Mouse (Mus musculus): ENCODE data around the gene Mex3d. TPM values are rescaled to one million over a fixed set of nuclear protein-coding genes. Genes with fewer than 3 reads are reported as not detected.

Mex3d gene
- polyA plus RNA-seq, 1 experiment from 2014 or later, result 7.7 TPM

- peak overlapping the region; percentile 88 for H3K27ac ChIP-seq (ENCODE audit: low read length)
- H3K4me1 ChIP-seq (ENCODE audit: control insufficient read depth, insufficient read depth, low read length), result peaks cover 17% of the 10 kb centered on the region
- peak; percentile 64 for ATAC-seq (ENCODE audit: insufficient number of reproducible peaks, insufficient read depth, low FRiP score, low read depth)
- WGBS, result 2% methylated on average over 34 of the region's 34 CpGs
- peak overlapping the region; percentile 96 for H3K9ac ChIP-seq (replicated peaks; ENCODE audit: low read depth, low read length)
- peak overlapping the region; percentile 87 for H3K4me3 ChIP-seq (ENCODE audit: low read depth, low read length)
- H3K4me2 ChIP-seq (replicated peaks; ENCODE audit: low read depth, low read length), result peak overlapping the region; percentile 88
- no peaks in the 10 kb centered on the region for H3K27me3 ChIP-seq (ENCODE audit: control insufficient read depth, insufficient read depth, low read length)
- peaks cover 40% of the 10 kb centered on the region for H3K36me3 ChIP-seq (ENCODE audit: control insufficient read depth, insufficient read depth, low read length)
- H3K9me3 ChIP-seq (ENCODE audit: control insufficient read depth, low read depth, low read length), result no peaks in the 10 kb centered on the region
Measured at GRCm38 (mm10) chr10:80385811-80386734, 1.4 kb downstream of the Mex3d start.

- Histone ChIP-seq H3K27ac (ENCODE audit: low read length) (peak overlapping the region; percentile 88), H3K9me3 (ENCODE audit: control insufficient read depth, low read depth, low read length) (no peaks in the 10 kb centered on the region), H3K36me3 (ENCODE audit: control insufficient read depth, insufficient read depth, low read length) (peaks cover 41% of the 10 kb centered on the region), H3K4me3 (ENCODE audit: low read depth, low read length) (peak overlapping the region; percentile 87), H3K27me3 (ENCODE audit: control insufficient read depth, insufficient read depth, low read length) (no peaks in the 10 kb centered on the region), H3K9ac (replicated peaks; ENCODE audit: low read depth, low read length) (peak overlapping the region; percentile 96), H3K4me1 (ENCODE audit: control insufficient read depth, insufficient read depth, low read length) (peaks cover 17% of the 10 kb centered on the region), H3K4me2 (replicated peaks; ENCODE audit: low read depth, low read length) (peak overlapping the region; percentile 88)
- 18% methylated on average over 7 of the region's 7 CpGs for WGBS
- ATAC-seq (ENCODE audit: insufficient number of reproducible peaks, insufficient read depth, low FRiP score, low read depth), result no peak
Measured at GRCm38 (mm10) chr10:80385310-80385709, 2.1 kb downstream of the Mex3d start.

DNA sequence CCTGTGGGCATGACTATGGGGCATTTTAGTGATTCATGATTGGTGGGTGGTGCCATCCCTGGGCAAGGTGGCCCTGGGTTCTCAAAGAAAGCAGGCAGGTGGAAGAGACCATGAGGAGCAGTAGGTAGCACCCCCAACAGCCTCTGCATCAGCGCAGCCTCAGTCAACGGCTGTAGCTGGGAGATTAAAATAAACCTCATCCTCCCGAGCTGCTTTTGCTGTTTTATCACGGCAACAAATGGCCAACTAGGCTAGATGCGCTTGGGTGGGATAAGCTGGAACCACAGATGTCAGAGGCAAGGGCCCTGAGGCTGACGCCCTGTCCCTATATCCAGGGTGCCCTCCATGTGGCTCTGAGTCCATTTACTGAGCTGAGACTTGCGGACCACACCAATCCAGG is 2.8 kb downstream of the Mex3d start:
- H3K9me3 ChIP-seq (ENCODE audit: control insufficient read depth, low read depth, low read length), result no peaks in the 10 kb centered on the region
- H3K4me2 ChIP-seq (replicated peaks; ENCODE audit: low read depth, low read length), result peak overlapping the region; percentile 88
- peaks cover 41% of the 10 kb centered on the region for H3K36me3 ChIP-seq (ENCODE audit: control insufficient read depth, insufficient read depth, low read length)
- H3K27ac ChIP-seq (ENCODE audit: low read length), result no peak overlapping the region
- ATAC-seq (ENCODE audit: insufficient number of reproducible peaks, insufficient read depth, low FRiP score, low read depth), result no peak
- 74% methylated on average over 7 of the region's 7 CpGs for WGBS
- peaks cover 17% of the 10 kb centered on the region for H3K4me1 ChIP-seq (ENCODE audit: control insufficient read depth, insufficient read depth, low read length)
- peak overlapping the region; percentile 87; the same call in 1 of the 2 replicates for H3K4me3 ChIP-seq (ENCODE audit: low read depth, low read length)
- H3K9ac ChIP-seq (replicated peaks; ENCODE audit: low read depth, low read length), result no peak overlapping the region
- no peaks in the 10 kb centered on the region for H3K27me3 ChIP-seq (ENCODE audit: control insufficient read depth, insufficient read depth, low read length)

DNA sequence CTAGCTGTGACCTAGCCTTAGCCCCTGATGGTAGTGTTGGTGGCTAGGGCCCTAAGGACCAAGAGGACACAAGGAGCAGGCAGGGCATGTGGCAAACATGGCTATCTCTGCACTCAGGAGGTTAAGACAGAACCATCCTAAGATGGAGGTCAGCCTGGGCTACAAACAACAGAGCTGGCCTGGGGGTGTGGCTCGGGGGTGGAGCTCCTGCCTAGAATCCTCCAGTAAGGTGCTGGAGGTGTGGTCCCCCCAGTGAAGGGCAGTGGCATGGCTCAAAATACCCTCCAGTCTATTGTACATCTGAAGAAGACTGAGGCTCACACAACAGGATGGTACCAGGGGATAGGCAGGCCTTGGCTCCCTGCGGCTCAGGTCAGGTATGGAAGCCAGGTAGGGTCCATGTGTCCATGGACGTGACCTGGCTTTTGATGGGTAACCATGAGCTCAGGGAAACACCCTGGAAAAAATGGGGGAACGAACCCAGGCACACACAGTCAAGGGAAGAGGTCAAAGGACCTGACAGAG is 3.3 kb downstream of the Mex3d start:
- no peak overlapping the region for H3K27ac ChIP-seq (ENCODE audit: low read length)
- WGBS, result 86% methylated on average over 4 of the region's 4 CpGs
- ATAC-seq (ENCODE audit: insufficient number of reproducible peaks, insufficient read depth, low FRiP score, low read depth), result no peak
- H3K9ac ChIP-seq (replicated peaks; ENCODE audit: low read depth, low read length), result no peak overlapping the region
- peaks cover 17% of the 10 kb centered on the region for H3K4me1 ChIP-seq (ENCODE audit: control insufficient read depth, insufficient read depth, low read length)
- H3K27me3 ChIP-seq (ENCODE audit: control insufficient read depth, insufficient read depth, low read length), result no peaks in the 10 kb centered on the region
- peak overlapping the region; percentile 88 for H3K4me2 ChIP-seq (replicated peaks; ENCODE audit: low read depth, low read length)
- peaks cover 42% of the 10 kb centered on the region for H3K36me3 ChIP-seq (ENCODE audit: control insufficient read depth, insufficient read depth, low read length)
- no peak overlapping the region for H3K4me3 ChIP-seq (ENCODE audit: low read depth, low read length)
- no peaks in the 10 kb centered on the region for H3K9me3 ChIP-seq (ENCODE audit: control insufficient read depth, low read depth, low read length)

DNA sequence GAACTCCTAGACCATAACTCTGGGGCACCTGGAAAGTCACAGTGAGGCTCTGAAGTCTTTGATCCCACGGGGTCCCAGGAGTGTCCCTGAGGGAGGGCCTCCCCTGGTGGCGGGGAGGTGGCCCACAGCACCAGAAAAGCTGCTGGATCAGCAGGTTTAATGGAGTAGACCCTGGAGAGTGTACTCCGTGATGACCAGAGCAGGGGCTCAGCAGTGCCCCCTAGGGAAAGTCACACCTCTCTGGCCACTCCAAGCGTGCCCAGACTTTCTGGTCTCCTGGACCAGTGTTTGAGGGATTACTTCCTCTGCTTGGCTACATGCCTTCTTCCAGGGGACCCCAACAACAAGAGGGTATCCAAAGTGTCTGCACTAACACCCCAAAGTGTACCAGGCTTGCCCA is 4.0 kb downstream of the Mex3d start:
- no peak for ATAC-seq (ENCODE audit: insufficient number of reproducible peaks, insufficient read depth, low FRiP score, low read depth)
- H3K4me2 ChIP-seq (replicated peaks; ENCODE audit: low read depth, low read length), result no peak overlapping the region
- peaks cover 42% of the 10 kb centered on the region for H3K36me3 ChIP-seq (ENCODE audit: control insufficient read depth, insufficient read depth, low read length)
- no peaks in the 10 kb centered on the region for H3K9me3 ChIP-seq (ENCODE audit: control insufficient read depth, low read depth, low read length)
- WGBS, result 47% methylated on average over 4 of the region's 4 CpGs
- H3K27ac ChIP-seq (ENCODE audit: low read length), result no peak overlapping the region
- H3K27me3 ChIP-seq (ENCODE audit: control insufficient read depth, insufficient read depth, low read length), result no peaks in the 10 kb centered on the region
- H3K9ac ChIP-seq (replicated peaks; ENCODE audit: low read depth, low read length), result no peak overlapping the region
- no peak overlapping the region for H3K4me3 ChIP-seq (ENCODE audit: low read depth, low read length)
- peaks cover 17% of the 10 kb centered on the region for H3K4me1 ChIP-seq (ENCODE audit: control insufficient read depth, insufficient read depth, low read length)

DNA sequence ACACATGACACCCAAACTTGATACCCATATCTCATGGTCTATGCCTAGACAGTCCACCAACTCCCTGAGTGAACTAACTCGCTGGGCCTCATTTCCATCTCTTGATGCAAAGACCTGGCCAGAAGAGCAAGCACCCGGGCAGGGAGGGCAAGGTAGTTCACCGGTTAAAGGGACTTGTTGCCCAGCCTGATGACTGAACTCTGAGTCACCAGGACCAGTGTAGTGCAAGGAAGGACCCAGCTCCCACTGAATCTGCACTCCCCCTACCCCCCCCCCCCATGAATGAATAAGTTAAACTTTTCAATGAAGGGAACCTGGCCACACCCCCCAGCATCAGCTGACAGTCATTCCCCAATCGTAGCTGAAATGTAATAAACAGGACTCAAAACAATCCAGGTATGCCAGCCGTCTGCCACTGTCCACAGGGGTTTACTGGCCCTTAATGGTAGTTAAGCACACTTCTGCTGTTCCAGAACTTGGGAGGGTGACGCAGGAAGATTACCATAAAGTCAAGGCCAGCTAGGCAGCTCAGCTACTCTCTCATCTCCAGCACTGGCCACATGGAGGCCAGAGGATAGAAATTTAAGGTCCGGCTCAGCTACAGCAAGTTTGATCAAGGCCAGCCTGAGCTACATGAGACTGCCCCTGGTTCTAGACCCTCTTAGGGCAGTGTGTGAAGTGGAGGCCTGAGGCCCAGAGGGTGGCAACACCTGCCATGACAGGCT is 4.7 kb downstream of the Mex3d start:
- no peak overlapping the region for H3K9ac ChIP-seq (replicated peaks; ENCODE audit: low read depth, low read length)
- no peak overlapping the region for H3K27ac ChIP-seq (ENCODE audit: low read length)
- H3K4me2 ChIP-seq (replicated peaks; ENCODE audit: low read depth, low read length), result no peak overlapping the region
- peaks cover 14% of the 10 kb centered on the region for H3K4me1 ChIP-seq (ENCODE audit: control insufficient read depth, insufficient read depth, low read length)
- peaks cover 42% of the 10 kb centered on the region for H3K36me3 ChIP-seq (ENCODE audit: control insufficient read depth, insufficient read depth, low read length)
- H3K27me3 ChIP-seq (ENCODE audit: control insufficient read depth, insufficient read depth, low read length), result no peaks in the 10 kb centered on the region
- H3K9me3 ChIP-seq (ENCODE audit: control insufficient read depth, low read depth, low read length), result no peaks in the 10 kb centered on the region
- H3K4me3 ChIP-seq (ENCODE audit: low read depth, low read length), result no peak overlapping the region
- WGBS, result 86% methylated on average over 7 of the region's 7 CpGs
- ATAC-seq (ENCODE audit: insufficient number of reproducible peaks, insufficient read depth, low FRiP score, low read depth), result no peak

DNA sequence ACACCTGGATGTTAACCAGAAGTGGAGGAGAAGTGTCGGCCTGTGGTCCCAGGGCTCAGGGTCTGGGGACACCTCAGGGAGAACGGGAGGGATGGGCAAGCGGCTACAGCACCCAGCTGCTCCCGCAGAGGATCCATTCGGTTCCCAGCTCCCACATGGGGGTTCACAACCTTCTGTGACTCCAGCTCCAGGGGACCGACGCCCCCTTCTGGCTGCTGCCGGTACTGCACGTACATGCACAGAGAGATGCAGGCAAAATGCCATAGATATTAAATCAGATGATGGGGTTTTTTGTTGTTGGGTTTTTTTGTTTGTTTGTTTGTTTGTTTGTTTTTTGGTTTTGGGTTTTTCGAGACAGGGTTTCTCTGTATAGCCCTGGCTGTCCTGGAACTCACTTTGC is 9.7 kb downstream of the Mex3d start:
- no peaks in the 10 kb centered on the region for H3K4me1 ChIP-seq (ENCODE audit: control insufficient read depth, insufficient read depth, low read length)
- H3K4me2 ChIP-seq (replicated peaks; ENCODE audit: low read depth, low read length), result no peak overlapping the region
- no peak for ATAC-seq (ENCODE audit: insufficient number of reproducible peaks, insufficient read depth, low FRiP score, low read depth)
- H3K36me3 ChIP-seq (ENCODE audit: control insufficient read depth, insufficient read depth, low read length), result peaks cover 27% of the 10 kb centered on the region
- H3K9ac ChIP-seq (replicated peaks; ENCODE audit: low read depth, low read length), result no peak overlapping the region
- WGBS, result 50% methylated on average over 10 of the region's 10 CpGs
- no peaks in the 10 kb centered on the region for H3K27me3 ChIP-seq (ENCODE audit: control insufficient read depth, insufficient read depth, low read length)
- no peak overlapping the region for H3K27ac ChIP-seq (ENCODE audit: low read length)
- H3K4me3 ChIP-seq (ENCODE audit: low read depth, low read length), result no peak overlapping the region
- no peaks in the 10 kb centered on the region for H3K9me3 ChIP-seq (ENCODE audit: control insufficient read depth, low read depth, low read length)

GRCm38 (mm10) chr10:80376160-80376559 is 11.3 kb downstream of the Mex3d start:
- Histone ChIP-seq H3K9me3 (ENCODE audit: control insufficient read depth, low read depth, low read length) (no peaks in the 10 kb centered on the region), H3K4me2 (replicated peaks; ENCODE audit: low read depth, low read length) (no peak overlapping the region), H3K9ac (replicated peaks; ENCODE audit: low read depth, low read length) (no peak overlapping the region), H3K36me3 (ENCODE audit: control insufficient read depth, insufficient read depth, low read length) (peaks cover 13% of the 10 kb centered on the region), H3K27me3 (ENCODE audit: control insufficient read depth, insufficient read depth, low read length) (no peaks in the 10 kb centered on the region), H3K4me3 (ENCODE audit: low read depth, low read length) (no peak overlapping the region), H3K27ac (ENCODE audit: low read length) (no peak overlapping the region), H3K4me1 (ENCODE audit: control insufficient read depth, insufficient read depth, low read length) (no peaks in the 10 kb centered on the region)
- WGBS, result 2% methylated on average over 7 of the region's 7 CpGs
- ATAC-seq (ENCODE audit: insufficient number of reproducible peaks, insufficient read depth, low FRiP score, low read depth), result no peak

All from stomach, embryonic 14.5 days (tissue).